Mouse (Mus musculus): ENCODE results near the gene Zfp619. TPM values are rescaled to one million over a fixed set of nuclear protein-coding genes. Genes with fewer than 3 reads are reported as not detected.
A peak's percentile ranks its signal among the peaks of the same experiment; 100 is the strongest.

Gene Zfp619
- not detected in 2 replicates for polyA plus RNA-seq (2012)

DNA sequence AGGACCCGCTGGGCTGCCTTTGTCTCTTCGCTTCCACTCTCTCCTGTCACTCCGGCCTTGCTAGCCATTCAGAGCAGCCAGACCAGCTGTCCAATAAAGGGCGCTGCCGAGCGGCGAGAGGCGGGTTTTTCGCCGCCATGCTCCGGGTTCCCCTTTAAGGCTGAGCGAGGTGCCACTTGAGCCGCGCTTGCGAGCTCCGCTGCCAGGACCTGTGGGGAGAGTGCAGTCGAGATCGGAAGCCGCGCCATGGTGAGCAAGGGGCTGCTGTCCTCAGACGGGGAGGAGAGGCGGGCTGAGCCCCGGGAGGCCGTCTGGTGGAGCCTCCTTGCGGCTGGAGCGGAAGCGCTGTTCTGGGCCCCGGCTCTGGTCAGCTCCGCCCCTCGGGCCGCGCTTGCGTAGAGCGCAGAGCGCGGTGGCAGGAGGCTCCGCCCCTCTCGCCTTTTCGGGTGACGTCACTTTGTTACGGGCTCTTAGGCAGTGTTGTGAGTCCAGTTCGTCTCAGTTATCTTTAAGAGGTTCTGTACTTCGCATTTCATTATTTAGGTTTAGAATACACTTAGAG lies at the start of gene Zfp619:
Gene Zfp619 (plus strand): TSS at position 151 of the 562 bp plus-strand sequence.
- no peaks in the 10 kb centered on the region for H3K36me3 ChIP-seq (ENCODE audit: control insufficient read depth)
- TF ChIP-seq TAL1 (IDR thresholded peaks at IDR 0.05; ENCODE audit: low read length) = no peak
- no peak for TF ChIP-seq GATA1 (IDR thresholded peaks at IDR 0.05; ENCODE audit: low read length)

DNA sequence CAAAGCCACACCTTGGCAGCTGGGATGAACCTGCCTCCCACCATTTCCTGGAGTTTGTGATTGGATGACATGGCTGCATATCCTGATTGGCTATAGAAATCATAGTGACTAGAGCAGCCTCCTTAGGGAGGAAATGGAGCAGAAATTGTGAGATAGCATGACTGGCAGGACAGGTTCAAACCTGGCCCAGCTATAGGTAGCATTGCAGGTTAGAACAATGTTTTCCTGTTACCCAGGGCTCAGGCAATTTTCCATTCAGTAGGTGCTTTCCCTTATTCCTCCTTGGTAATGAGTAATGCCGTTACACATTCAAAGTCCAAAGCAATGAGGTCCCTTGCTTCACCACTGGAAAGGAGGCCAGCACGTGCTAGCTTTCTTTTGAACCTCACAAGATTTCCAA lies 38.6 kb upstream of the Zfp619 start:
- TF ChIP-seq TAL1 (IDR thresholded peaks at IDR 0.05; ENCODE audit: low read length) (no peak), GATA1 (IDR thresholded peaks at IDR 0.05; ENCODE audit: low read length) (no peak)
- Histone ChIP-seq H3K4me1 (ENCODE audit: control insufficient read depth) (no peaks in the 10 kb centered on the region), H3K4me3 (replicated peaks) (no peak overlapping the region), H3K36me3 (ENCODE audit: control insufficient read depth) (no peaks in the 10 kb centered on the region; the same call in 1 of the 2 replicates), H3K27me3 (ENCODE audit: control insufficient read depth) (no peaks in the 10 kb centered on the region), H3K9me3 (ENCODE audit: control insufficient read depth, low read length) (peaks cover 11% of the 10 kb centered on the region)

More for the DNA sequence above, at the start of gene Zfp619:
- Histone ChIP-seq H3K9me3 (ENCODE audit: control insufficient read depth, low read length) (no peaks in the 10 kb centered on the region), H3K27me3 (ENCODE audit: control insufficient read depth) (no peaks in the 10 kb centered on the region), H3K4me1 (ENCODE audit: control insufficient read depth) (peaks cover 5% of the 10 kb centered on the region), H3K4me3 (replicated peaks) (peak within 1 kb of the TSS; percentile 76)

DNA sequence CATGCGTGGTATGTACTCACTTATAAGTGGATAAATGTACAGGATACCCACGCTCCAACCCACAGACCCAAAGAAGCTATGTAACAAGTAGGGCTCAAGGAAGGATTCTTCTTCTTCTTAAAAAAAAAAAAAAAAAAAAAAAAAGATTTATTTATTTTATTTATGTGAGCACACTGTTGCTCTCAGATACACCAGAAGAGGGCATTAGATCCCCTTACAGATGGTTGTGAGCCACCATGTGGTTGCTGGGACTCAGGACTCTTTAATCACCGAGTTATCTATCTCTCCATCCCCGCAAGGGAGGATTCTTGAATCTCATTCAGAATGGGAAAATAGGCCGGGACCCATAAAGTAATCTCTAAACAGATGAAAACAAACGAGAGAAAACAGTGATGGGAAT lies 33.2 kb upstream of the Zfp619 start:
- no peaks in the 10 kb centered on the region for H3K27me3 ChIP-seq (ENCODE audit: control insufficient read depth)
- no peaks in the 10 kb centered on the region for H3K4me1 ChIP-seq (ENCODE audit: control insufficient read depth)
- TF ChIP-seq TAL1 (IDR thresholded peaks at IDR 0.05; ENCODE audit: low read length) (no peak), GATA1 (IDR thresholded peaks at IDR 0.05; ENCODE audit: low read length) (no peak)
- no peak overlapping the region for H3K4me3 ChIP-seq (replicated peaks)
- H3K36me3 ChIP-seq (ENCODE audit: control insufficient read depth) = no peaks in the 10 kb centered on the region
- H3K9me3 ChIP-seq (ENCODE audit: control insufficient read depth, low read length) = no peaks in the 10 kb centered on the region

DNA sequence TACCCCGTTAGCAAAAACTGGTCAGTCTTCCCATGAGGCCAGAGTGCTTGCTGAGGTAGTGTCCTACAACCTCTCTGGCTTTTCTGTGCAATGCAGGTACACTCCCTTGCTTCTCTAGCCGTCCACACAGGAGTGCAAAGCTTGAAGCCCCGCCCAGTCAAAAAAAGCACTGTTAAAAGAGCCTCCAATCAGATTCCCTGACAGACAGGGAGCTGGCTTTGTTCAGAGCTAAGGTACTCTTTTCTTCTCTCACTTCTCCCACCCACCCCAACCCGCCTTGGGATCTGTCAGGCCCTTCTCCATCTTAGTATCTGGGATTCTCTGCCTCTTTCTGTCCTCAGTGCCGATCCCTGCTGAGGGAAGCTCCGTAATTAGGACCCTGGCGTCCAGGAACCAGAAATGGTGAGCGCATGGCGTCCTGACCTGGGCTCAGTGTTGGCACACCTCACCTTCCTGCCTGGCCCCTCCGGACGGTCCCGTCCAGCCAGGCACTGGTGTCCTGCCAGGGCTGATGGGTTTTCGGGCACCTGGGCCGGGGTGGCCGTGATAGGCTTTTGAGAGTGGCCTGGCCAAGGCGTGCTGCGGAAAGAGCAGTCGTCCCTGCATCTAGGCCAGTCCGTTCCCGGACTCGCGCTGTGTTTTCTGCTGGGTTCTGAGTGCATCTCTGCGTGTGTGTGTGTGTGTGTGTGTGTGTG lies 30.3 kb upstream of the Zfp619 start:
- Histone ChIP-seq H3K4me1 (ENCODE audit: control insufficient read depth) (no peaks in the 10 kb centered on the region), H3K36me3 (ENCODE audit: control insufficient read depth) (no peaks in the 10 kb centered on the region), H3K27me3 (ENCODE audit: control insufficient read depth) (no peaks in the 10 kb centered on the region), H3K4me3 (replicated peaks) (no peak overlapping the region), H3K9me3 (ENCODE audit: control insufficient read depth, low read length) (no peaks in the 10 kb centered on the region)
- TF ChIP-seq TAL1 (IDR thresholded peaks at IDR 0.05; ENCODE audit: low read length) (no peak), GATA1 (IDR thresholded peaks at IDR 0.05; ENCODE audit: low read length) (no peak)

DNA sequence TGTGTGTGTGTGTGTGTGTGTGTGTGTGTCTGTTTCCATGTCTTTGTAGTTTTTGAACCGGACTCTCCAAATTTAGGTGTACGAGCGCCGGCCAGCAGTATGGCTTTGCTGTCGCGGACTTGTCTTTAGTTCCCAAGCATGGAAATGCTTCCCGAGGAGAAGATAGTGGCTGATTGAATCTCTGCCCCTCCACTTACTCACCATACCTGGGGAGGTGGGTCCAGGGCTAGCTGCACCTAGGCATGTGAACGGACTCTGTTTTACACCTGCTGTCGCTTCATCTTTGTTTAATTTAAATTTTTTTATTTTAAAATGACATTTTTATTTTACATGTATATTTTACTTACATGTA lies 29.7 kb upstream of the Zfp619 start:
- Histone ChIP-seq H3K36me3 (ENCODE audit: control insufficient read depth) (no peaks in the 10 kb centered on the region), H3K4me1 (ENCODE audit: control insufficient read depth) (no peaks in the 10 kb centered on the region), H3K9me3 (ENCODE audit: control insufficient read depth, low read length) (no peaks in the 10 kb centered on the region), H3K27me3 (ENCODE audit: control insufficient read depth) (no peaks in the 10 kb centered on the region), H3K4me3 (replicated peaks) (no peak overlapping the region)
- TF ChIP-seq TAL1 (IDR thresholded peaks at IDR 0.05; ENCODE audit: low read length) = no peak
- no peak for TF ChIP-seq GATA1 (IDR thresholded peaks at IDR 0.05; ENCODE audit: low read length)

DNA sequence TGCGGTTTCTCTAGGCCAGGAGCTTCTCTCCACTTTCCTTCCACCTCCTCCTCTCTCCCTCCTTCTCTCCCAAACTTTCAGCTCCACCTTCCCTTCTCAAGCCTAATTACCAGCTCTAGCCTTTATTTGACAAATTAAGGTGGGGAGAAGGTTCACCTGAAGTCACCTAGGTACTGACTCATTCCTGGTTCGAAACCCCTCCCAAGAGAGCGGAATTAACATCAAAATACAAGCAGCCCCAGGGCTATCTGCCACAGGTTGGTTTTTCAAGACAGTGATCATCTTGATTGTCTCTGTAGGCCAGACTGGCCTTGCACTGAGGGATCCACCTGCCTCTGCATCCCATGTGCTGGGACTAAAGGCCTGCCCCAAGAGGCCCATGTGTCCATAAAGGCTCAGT lies 22.9 kb upstream of the Zfp619 start:
- no peaks in the 10 kb centered on the region for H3K4me1 ChIP-seq (ENCODE audit: control insufficient read depth)
- no peak for TF ChIP-seq TAL1 (IDR thresholded peaks at IDR 0.05; ENCODE audit: low read length)
- no peak for TF ChIP-seq GATA1 (IDR thresholded peaks at IDR 0.05; ENCODE audit: low read length)
- no peaks in the 10 kb centered on the region for H3K27me3 ChIP-seq (ENCODE audit: control insufficient read depth)
- peaks cover 6% of the 10 kb centered on the region; the same call in 1 of the 2 replicates for H3K9me3 ChIP-seq (ENCODE audit: control insufficient read depth, low read length)
- H3K36me3 ChIP-seq (ENCODE audit: control insufficient read depth) = no peaks in the 10 kb centered on the region
- H3K4me3 ChIP-seq (replicated peaks) = no peak overlapping the region

DNA sequence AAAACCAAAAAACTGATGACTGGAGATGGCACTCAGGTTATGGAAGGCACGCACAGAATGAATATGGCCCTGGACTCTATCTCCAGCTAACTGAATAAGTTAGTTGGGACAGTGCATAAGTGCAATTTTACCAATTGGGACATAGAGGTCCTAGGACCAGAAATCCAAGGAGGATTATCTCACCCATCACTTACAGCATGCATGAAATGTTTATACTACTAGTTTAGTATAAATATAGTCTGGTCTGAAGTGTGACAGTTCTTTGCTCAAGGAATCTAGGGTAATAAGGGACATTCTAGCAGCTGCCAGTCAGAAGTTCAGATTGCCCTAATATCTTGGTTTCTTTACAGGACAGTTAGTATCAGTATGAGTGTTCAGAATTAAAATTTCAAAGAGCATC lies 13.5 kb upstream of the Zfp619 start:
- Histone ChIP-seq H3K36me3 (ENCODE audit: control insufficient read depth) (no peaks in the 10 kb centered on the region), H3K9me3 (ENCODE audit: control insufficient read depth, low read length) (0 out of 2 replicates have a peak, but pooled peaks cover 2% of the 10 kb centered on the region), H3K4me1 (ENCODE audit: control insufficient read depth) (no peaks in the 10 kb centered on the region), H3K27me3 (ENCODE audit: control insufficient read depth) (no peaks in the 10 kb centered on the region), H3K4me3 (replicated peaks) (no peak overlapping the region)
- TF ChIP-seq TAL1 (IDR thresholded peaks at IDR 0.05; ENCODE audit: low read length) = no peak
- no peak for TF ChIP-seq GATA1 (IDR thresholded peaks at IDR 0.05; ENCODE audit: low read length)

DNA sequence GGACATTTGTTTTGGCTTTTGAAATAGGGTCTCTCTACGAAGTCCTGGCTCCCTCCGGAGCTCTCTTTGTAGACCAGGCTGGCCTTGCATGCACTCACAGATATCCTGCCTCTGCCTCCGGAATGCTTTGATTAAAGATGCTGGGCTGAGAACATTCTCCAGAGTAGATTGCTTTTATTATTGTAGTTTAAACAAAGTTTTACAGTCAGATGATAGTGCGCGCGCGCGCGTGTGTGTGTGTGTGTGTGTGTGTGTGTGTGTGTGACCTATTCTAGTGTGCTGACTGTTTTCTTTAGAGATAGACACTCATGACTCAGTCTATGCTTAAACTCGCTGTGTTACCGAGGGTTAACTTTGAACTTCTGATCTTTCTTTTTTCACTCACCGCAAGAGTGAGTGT lies 796 bp downstream of the Zfp619 start:
- H3K4me3 ChIP-seq (replicated peaks) = peak overlapping the region; percentile 76
- H3K4me1 ChIP-seq (ENCODE audit: control insufficient read depth) = peaks cover 5% of the 10 kb centered on the region
- H3K9me3 ChIP-seq (ENCODE audit: control insufficient read depth, low read length) = no peaks in the 10 kb centered on the region
- TF ChIP-seq GATA1 (IDR thresholded peaks at IDR 0.05; ENCODE audit: low read length) = no peak
- TF ChIP-seq TAL1 (IDR thresholded peaks at IDR 0.05; ENCODE audit: low read length) = no peak
- H3K36me3 ChIP-seq (ENCODE audit: control insufficient read depth) = no peaks in the 10 kb centered on the region
- H3K27me3 ChIP-seq (ENCODE audit: control insufficient read depth) = no peaks in the 10 kb centered on the region

DNA sequence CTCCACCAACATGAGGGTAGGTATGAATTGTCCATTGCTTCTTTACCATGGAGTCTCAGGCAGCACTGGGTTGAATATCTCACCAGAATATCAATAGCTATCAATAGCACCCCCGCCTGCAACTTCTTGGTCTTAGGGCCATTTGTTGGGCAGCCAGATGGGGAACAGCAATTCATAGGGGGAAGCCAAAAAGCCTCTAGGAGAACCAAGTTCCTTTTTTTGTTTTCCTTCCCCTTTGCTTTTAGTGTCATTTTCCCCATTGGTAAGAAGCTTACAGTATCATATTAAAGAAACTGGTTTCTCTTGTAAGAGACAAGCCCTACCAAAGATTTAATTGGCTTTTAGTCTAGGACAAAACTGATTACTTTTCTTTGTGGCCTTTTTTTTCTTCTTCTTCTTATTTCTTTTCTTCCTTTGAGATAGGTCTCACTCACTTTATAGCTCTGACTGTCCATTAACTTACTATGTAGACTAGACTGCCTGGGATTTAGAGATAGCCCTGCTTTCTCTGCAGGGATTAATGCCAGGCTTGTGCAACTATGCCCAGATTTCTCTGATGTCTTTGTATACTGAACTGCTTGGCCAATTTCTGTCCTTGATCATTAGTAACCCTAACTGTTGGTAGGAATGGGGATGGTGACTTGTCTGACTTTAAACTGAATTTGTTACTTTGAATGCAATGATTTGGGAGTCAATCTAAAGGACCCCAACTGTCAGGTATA lies 6.3 kb downstream of the Zfp619 start:
- H3K4me1 ChIP-seq (ENCODE audit: control insufficient read depth) = no peaks in the 10 kb centered on the region
- no peaks in the 10 kb centered on the region for H3K9me3 ChIP-seq (ENCODE audit: control insufficient read depth, low read length)
- TF ChIP-seq TAL1 (IDR thresholded peaks at IDR 0.05; ENCODE audit: low read length) (no peak), GATA1 (IDR thresholded peaks at IDR 0.05; ENCODE audit: low read length) (no peak)
- no peaks in the 10 kb centered on the region for H3K27me3 ChIP-seq (ENCODE audit: control insufficient read depth)
- no peak overlapping the region for H3K4me3 ChIP-seq (replicated peaks)
- no peaks in the 10 kb centered on the region for H3K36me3 ChIP-seq (ENCODE audit: control insufficient read depth)

Measured in erythroblast, embryonic 14.5 days (primary cell).